Comparison of ENCODE assay signal across 16 mouse cellular contexts in the genomic region with DNA sequence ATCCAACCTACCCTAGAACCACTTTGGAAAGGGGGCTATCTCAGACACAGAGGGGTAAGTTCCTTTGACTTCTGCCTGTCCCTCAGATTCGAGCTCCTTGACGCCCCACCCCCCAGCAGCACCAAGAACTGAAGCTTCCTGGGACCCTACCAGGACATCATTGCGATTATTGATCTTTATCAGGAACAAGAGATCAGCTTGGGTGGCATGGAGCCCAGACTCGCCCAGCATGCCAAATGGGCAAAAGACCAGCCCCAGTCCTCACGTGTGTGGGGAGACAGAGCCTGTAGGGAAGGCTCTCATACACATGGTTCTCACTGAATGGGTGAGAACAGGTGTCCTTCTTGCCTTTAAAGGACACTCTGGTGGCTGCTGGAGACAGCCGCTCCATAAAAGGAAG. TPM values are rescaled to one million over a fixed set of nuclear protein-coding genes. Genes with fewer than 3 reads are reported as not detected.
DNase-seq lines count a peak whose midpoint lies in the region; ATAC-seq lines count a peak whose summit lies in the region.
"Had no signal": no experiment of that assay in that cellular context is flagged by ENCODE, and none has a peak within 500 bp of the region (broad histone marks: within the 10 kb centered on the region; RNA-seq: fewer than 3 reads in every experiment).

No protein-coding gene starts in this region.

- H3K4me3 ChIP-seq in heart, embryonic 11.5 days (ENCODE audit: low read depth, low read length) = no peak overlapping the region
- H3K4me3 ChIP-seq in liver, embryonic 12.5 days = no peak overlapping the region
- H3K4me3 ChIP-seq: embryonic facial prominence, embryonic 12.5 days; hindbrain, embryonic 12.5 days; intestine, embryonic 15.5 days; layer of hippocampus, adult 2 months had no signal

- H3K36me3 ChIP-seq in heart, embryonic 11.5 days (ENCODE audit: control insufficient read depth, insufficient read depth, low read length) = no peaks in the 10 kb centered on the region
- peaks cover under 1% of the 10 kb centered on the region; the same call in 1 of the 2 replicates for H3K36me3 ChIP-seq in liver, embryonic 12.5 days
- H3K36me3 ChIP-seq: embryonic facial prominence, embryonic 12.5 days; hindbrain, embryonic 12.5 days; intestine, embryonic 15.5 days had no signal

- no peak for ATAC-seq in heart, embryonic 11.5 days (replicated peaks; ENCODE audit: insufficient number of reproducible peaks, low FRiP score, low TSS enrichment)
- ATAC-seq in liver, embryonic 12.5 days = no peak
- ATAC-seq: intestine, embryonic 15.5 days had no signal

- no peak for DNase-seq in heart, postnatal 4 days
- DNase-seq in ovary, adult 18-20 months (ENCODE audit: low spot score) = peak; percentile 45
- no peak for DNase-seq in ovary, postnatal 10 days (ENCODE audit: low spot score)
- peak; percentile 57 for DNase-seq in testis, postnatal 14 days (ENCODE audit: low spot score)
- no peak for DNase-seq in kidney, postnatal 4 days
- DNase-seq: adrenal gland, postnatal 14 days; cerebellum, postnatal 36 days; gastrocnemius, postnatal 10 days; lung, adult 2 months; thymus, postnatal 4 days had no signal

- H3K4me2 ChIP-seq in heart, embryonic 11.5 days = no peak overlapping the region
- peak overlapping the region; percentile 44 for H3K4me2 ChIP-seq in liver, embryonic 12.5 days
- H3K4me2 ChIP-seq: embryonic facial prominence, embryonic 12.5 days; hindbrain, embryonic 12.5 days; intestine, embryonic 15.5 days had no signal

- H3K9me3 ChIP-seq in heart, embryonic 11.5 days (replicated peaks; ENCODE audit: control insufficient read depth, low read length) = no peaks in the 10 kb centered on the region
- no peaks in the 10 kb centered on the region for H3K9me3 ChIP-seq in liver, embryonic 12.5 days (replicated peaks)
- H3K9me3 ChIP-seq: embryonic facial prominence, embryonic 12.5 days; hindbrain, embryonic 12.5 days; intestine, embryonic 15.5 days had no signal

- no peaks in the 10 kb centered on the region for H3K27me3 ChIP-seq in heart, embryonic 11.5 days (ENCODE audit: control insufficient read depth, insufficient read depth, low read length)
- H3K27me3 ChIP-seq in liver, embryonic 12.5 days (replicated peaks) = no peaks in the 10 kb centered on the region
- H3K27me3 ChIP-seq: embryonic facial prominence, embryonic 12.5 days; hindbrain, embryonic 12.5 days; intestine, embryonic 15.5 days had no signal

- WGBS in heart, embryonic 11.5 days (ENCODE audit: insufficient replicate concordance) = 74% methylated on average over 6 of the region's 6 CpGs
- 54% methylated on average over 6 of the region's 6 CpGs for WGBS in liver, embryonic 12.5 days (ENCODE audit: insufficient replicate concordance)

- H3K4me1 ChIP-seq in heart, embryonic 11.5 days (ENCODE audit: control insufficient read depth, insufficient read depth, low read length) = peaks cover 8% of the 10 kb centered on the region
- H3K4me1 ChIP-seq in liver, embryonic 12.5 days = peaks cover 66% of the 10 kb centered on the region

- peak overlapping the region; percentile 80 for H3K27ac ChIP-seq in heart, embryonic 11.5 days (ENCODE audit: low read depth, low read length)
- peak overlapping the region; percentile 72 for H3K27ac ChIP-seq in liver, embryonic 12.5 days
- H3K27ac ChIP-seq: embryonic facial prominence, embryonic 12.5 days; hindbrain, embryonic 12.5 days; intestine, embryonic 15.5 days; layer of hippocampus, adult 2 months had no signal

- no peak overlapping the region for H3K9ac ChIP-seq in heart, embryonic 11.5 days (ENCODE audit: low read depth, low read length)
- no peak overlapping the region for H3K9ac ChIP-seq in liver, embryonic 12.5 days
- H3K9ac ChIP-seq: embryonic facial prominence, embryonic 12.5 days; hindbrain, embryonic 12.5 days; intestine, embryonic 15.5 days had no signal

RNA-seq across cellular contexts. Expression of gene Fads2, which starts 2.7 kb away (rescaled TPM):
- 27.1 and 31.1 TPM in 2 replicates for polyA plus RNA-seq in heart, embryonic 11.5 days (2014; fragmentation: Nextera tagmentation; extraction: Ambion mirVana)
- 10 to 100 TPM; 15.9 to 17.0 TPM for total RNA-seq in heart, postnatal 4 days (2021)
- 88.4 and 89.9 TPM in 2 replicates for polyA plus RNA-seq in liver, embryonic 12.5 days (2016; fragmentation: Nextera tagmentation; extraction: Ambion mirVana)

Comparison
In these comparisons a context has a peak if more than half of its experiments do, and no peak if none do; other contexts are left out.
1. DNase-seq: peak in ovary, adult 18-20 months (single experiment) and testis, postnatal 14 days (single experiment); none in heart, postnatal 4 days (single experiment), ovary, postnatal 10 days (single experiment) and kidney, postnatal 4 days (0 of 2).